ENCODE assay signal across 15 mouse cellular contexts in the genomic region with DNA sequence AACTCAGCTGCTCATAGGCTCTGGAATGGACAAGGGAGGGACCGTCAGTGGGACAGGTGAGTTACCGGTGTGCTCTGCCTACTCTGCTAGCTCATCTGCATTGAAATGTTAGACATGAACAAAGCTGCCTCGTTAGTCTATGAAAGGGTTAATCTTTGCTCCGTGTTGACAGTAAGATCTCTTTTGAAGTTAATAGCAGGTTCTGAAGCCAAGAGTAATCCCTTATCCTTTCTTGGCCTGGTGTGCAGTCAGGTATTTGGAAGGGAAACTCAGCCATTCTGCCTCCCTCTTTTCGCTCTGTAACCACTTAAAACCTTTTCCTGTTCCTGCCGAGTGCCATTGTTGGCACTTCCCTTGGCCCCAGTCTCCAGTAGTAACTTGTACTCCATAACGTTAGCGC. TPM values are rescaled to one million over a fixed set of nuclear protein-coding genes. Genes with fewer than 3 reads are reported as not detected.
DNase-seq lines count a peak whose midpoint lies in the region; ATAC-seq and TF ChIP-seq lines count a peak whose summit lies in the region.
"Had no signal": no experiment of that assay in that cellular context is flagged by ENCODE, and none has a peak within 500 bp of the region (broad histone marks: within the 10 kb centered on the region; RNA-seq: fewer than 3 reads in every experiment).

No protein-coding gene starts in this region.

- intact Hi-C loops in heart, postnatal 25 days (cut with DNase I), result no loop called here

- no peaks in the 10 kb centered on the region for H3K4me1 ChIP-seq in heart, postnatal 0 days (ENCODE audit: control insufficient read depth, insufficient read depth)
- peaks cover 8% of the 10 kb centered on the region for H3K4me1 ChIP-seq in lung, embryonic 16.5 days (replicated peaks; ENCODE audit: control insufficient read depth, insufficient read depth, low read length)
- H3K4me1 ChIP-seq in liver, postnatal 0 days (ENCODE audit: insufficient read depth), result no peaks in the 10 kb centered on the region
- H3K4me1 ChIP-seq: liver, embryonic 15.5 days had no signal

- no peak for DNase-seq in heart, postnatal 0 days (ENCODE audit: low spot score)
- no peak for DNase-seq in heart, postnatal 25 days (ENCODE audit: low spot score)
- DNase-seq in lung, adult 18-20 months, result no peak
- DNase-seq in gonadal fat pad, adult 2 months (ENCODE audit: low read depth), result peak; percentile 33
- no peak for DNase-seq in liver, postnatal 0 days
- DNase-seq in B cell, adult 2 months, result no peak
- DNase-seq: cerebellum, adult 8-10 months; kidney, adult 18-20 months had no signal

- H3K4me2 ChIP-seq in heart, postnatal 0 days (ENCODE audit: low read depth, low read length), result no peak overlapping the region
- no peak overlapping the region for H3K4me2 ChIP-seq in lung, embryonic 16.5 days (ENCODE audit: low read depth, low read length)
- H3K4me2 ChIP-seq in liver, postnatal 0 days (ENCODE audit: low read depth, low read length), result no peak overlapping the region
- H3K4me2 ChIP-seq: hindbrain, embryonic 12.5 days; limb, embryonic 15.5 days; liver, embryonic 15.5 days; midbrain, embryonic 12.5 days; neural tube, embryonic 13.5 days had no signal

- TF ChIP-seq CTCF in heart, postnatal 0 days (IDR thresholded peaks at IDR 0.05; ENCODE audit: low read depth), result no peak
- TF ChIP-seq CTCF in liver, postnatal 0 days (IDR thresholded peaks at IDR 0.05; ENCODE audit: low read depth), result no peak

- H3K27me3 ChIP-seq in heart, postnatal 0 days (ENCODE audit: control insufficient read depth, insufficient read depth, low read length), result no peaks in the 10 kb centered on the region
- no peaks in the 10 kb centered on the region for H3K27me3 ChIP-seq in lung, embryonic 16.5 days (ENCODE audit: control insufficient read depth, insufficient read depth, low read depth, low read length)
- H3K27me3 ChIP-seq in liver, postnatal 0 days (ENCODE audit: insufficient read depth, low read length), result no peaks in the 10 kb centered on the region
- H3K27me3 ChIP-seq: limb, embryonic 15.5 days; liver, embryonic 15.5 days had no signal

- H3K27ac ChIP-seq in heart, postnatal 0 days (ENCODE audit: low read depth), result peak overlapping the region; percentile 46; the same call in 1 of the 2 replicates
- H3K27ac ChIP-seq in lung, embryonic 16.5 days (ENCODE audit: low read length), result peak overlapping the region; percentile 60
- no peak overlapping the region for H3K27ac ChIP-seq in liver, postnatal 0 days (ENCODE audit: low read depth)
- H3K27ac ChIP-seq: hindbrain, embryonic 12.5 days; layer of hippocampus, adult 2 months; limb, embryonic 15.5 days; liver, embryonic 15.5 days; midbrain, embryonic 12.5 days; neural tube, embryonic 13.5 days had no signal

- H3K4me3 ChIP-seq in heart, postnatal 0 days (ENCODE audit: low read depth, low read length), result no peak overlapping the region
- H3K4me3 ChIP-seq in lung, embryonic 16.5 days (ENCODE audit: low read length), result no peak overlapping the region
- H3K4me3 ChIP-seq in liver, postnatal 0 days (ENCODE audit: low read depth, low read length), result no peak overlapping the region
- H3K4me3 ChIP-seq: hindbrain, embryonic 12.5 days; layer of hippocampus, adult 2 months; limb, embryonic 15.5 days; liver, embryonic 15.5 days; midbrain, embryonic 12.5 days; neural tube, embryonic 13.5 days had no signal

- H3K36me3 ChIP-seq in heart, postnatal 0 days (replicated peaks; ENCODE audit: control insufficient read depth, insufficient read depth, low read length), result peaks cover 22% of the 10 kb centered on the region
- peaks cover 3% of the 10 kb centered on the region for H3K36me3 ChIP-seq in lung, embryonic 16.5 days (ENCODE audit: control insufficient read depth, insufficient read depth, low read length)
- H3K36me3 ChIP-seq in liver, postnatal 0 days (replicated peaks; ENCODE audit: insufficient read depth, low read length), result peaks cover 10% of the 10 kb centered on the region; the same call in 1 of the 2 replicates
- H3K36me3 ChIP-seq: neural tube, embryonic 13.5 days had no signal

- no peaks in the 10 kb centered on the region for H3K9me3 ChIP-seq in heart, postnatal 0 days (replicated peaks; ENCODE audit: control insufficient read depth, low read length)
- no peaks in the 10 kb centered on the region for H3K9me3 ChIP-seq in lung, embryonic 16.5 days (ENCODE audit: control insufficient read depth, low read length)
- no peaks in the 10 kb centered on the region for H3K9me3 ChIP-seq in liver, postnatal 0 days (ENCODE audit: low read length)
- H3K9me3 ChIP-seq: hindbrain, embryonic 12.5 days; limb, embryonic 15.5 days; liver, embryonic 15.5 days; midbrain, embryonic 12.5 days; neural tube, embryonic 13.5 days had no signal

- WGBS in heart, postnatal 0 days, result 50% methylated on average over 8 of the region's 8 CpGs
- 43% methylated on average over 8 of the region's 8 CpGs for WGBS in lung, embryonic 16.5 days
- WGBS in liver, postnatal 0 days (ENCODE audit: insufficient replicate concordance), result 61% methylated on average over 8 of the region's 8 CpGs

- no peak for ATAC-seq in heart, postnatal 0 days (ENCODE audit: insufficient read depth, low read depth)
- peak; percentile 60 for ATAC-seq in lung, embryonic 16.5 days (ENCODE audit: low read depth)
- no peak for ATAC-seq in liver, postnatal 0 days

- TF ChIP-seq EP300 in heart, postnatal 0 days (IDR thresholded peaks at IDR 0.05; ENCODE audit: low read depth), result no peak
- TF ChIP-seq EP300 in liver, postnatal 0 days (IDR thresholded peaks at IDR 0.05; ENCODE audit: low read depth), result no peak

- no peak overlapping the region for H3K9ac ChIP-seq in heart, postnatal 0 days (replicated peaks; ENCODE audit: low read depth, low read length)
- H3K9ac ChIP-seq in lung, embryonic 16.5 days (ENCODE audit: low read length), result no peak overlapping the region
- H3K9ac ChIP-seq in liver, postnatal 0 days (replicated peaks), result no peak overlapping the region
- H3K9ac ChIP-seq: hindbrain, embryonic 12.5 days; limb, embryonic 15.5 days; liver, embryonic 15.5 days; midbrain, embryonic 12.5 days; neural tube, embryonic 13.5 days had no signal

RNA-seq across cellular contexts. Expression of gene Tango6, which starts 38.1 kb away (rescaled TPM):
- 8.0 and 13.5 TPM in 2 replicates for total RNA-seq in heart, postnatal 0 days (2014; rRNA removed; ENCODE audit: low replicate concordance)
- polyA plus RNA-seq in heart, postnatal 0 days (2015; fragmentation: Nextera tagmentation; extraction: Ambion mirVana), result 4.0 and 4.3 TPM in 2 replicates
- 10 to 100 TPM in 1 of 2 experiments, 1 to 10 TPM in 1; 10.0 TPM for total RNA-seq in heart, postnatal 25 days (2021)
- polyA plus RNA-seq in lung, embryonic 16.5 days (2015; fragmentation: Nextera tagmentation; extraction: Ambion mirVana), result 10.2 and 10.5 TPM in 2 replicates
- 4.7 and 4.8 TPM in 2 replicates for polyA plus RNA-seq in gonadal fat pad, adult 2 months (2012; rRNA removed)
- polyA plus RNA-seq in liver, postnatal 0 days (2015; fragmentation: Nextera tagmentation; extraction: Ambion mirVana), result 1.5 and 1.8 TPM in 2 replicates
